Mouse (Mus musculus): ENCODE data around the gene Dhx15. TPM values are rescaled to one million over a fixed set of nuclear protein-coding genes. Genes with fewer than 3 reads are reported as not detected.

Dhx15 gene
- polyA plus RNA-seq, 1 experiment from 2014 or later, result 117 TPM

GRCm38 (mm10) chr5:52115821-52116317 lies 74.4 kb downstream of the Dhx15 start:
- no peaks in the 10 kb centered on the region for H3K36me3 ChIP-seq (ENCODE audit: control insufficient read depth, insufficient read depth, low read length)
- H3K4me3 ChIP-seq (ENCODE audit: low read depth, low read length), result peak overlapping the region; percentile 72
- peak overlapping the region; percentile 86 for H3K27ac ChIP-seq (ENCODE audit: low read length)
- H3K4me1 ChIP-seq (ENCODE audit: control insufficient read depth, insufficient read depth, low read length), result peaks cover 21% of the 10 kb centered on the region
- peak; percentile 91 for ATAC-seq
- H3K27me3 ChIP-seq (ENCODE audit: control insufficient read depth, insufficient read depth, low read depth, low read length), result 0 out of 2 replicates have a peak, but pooled peaks cover 2% of the 10 kb centered on the region
- 0% methylated on average over 44 of the region's 53 CpGs for WGBS
- peak overlapping the region; percentile 99 for H3K4me2 ChIP-seq (ENCODE audit: low read length)
- H3K9me3 ChIP-seq (replicated peaks; ENCODE audit: control insufficient read depth, low read length, poor library complexity, severe bottlenecking), result no peaks in the 10 kb centered on the region
- H3K9ac ChIP-seq (ENCODE audit: low read depth, low read length), result peak overlapping the region; percentile 80

- WGBS, result 0% methylated on average over 43 of the region's 48 CpGs
- H3K27me3 ChIP-seq (ENCODE audit: control insufficient read depth, insufficient read depth, low read depth, low read length), result 0 out of 2 replicates have a peak, but pooled peaks cover 2% of the 10 kb centered on the region
- H3K9ac ChIP-seq (ENCODE audit: low read depth, low read length), result peak overlapping the region; percentile 80
- ATAC-seq, result peak; percentile 28; the same call in 1 of the 2 replicates
- peaks cover 23% of the 10 kb centered on the region for H3K4me1 ChIP-seq (ENCODE audit: control insufficient read depth, insufficient read depth, low read length)
- peak overlapping the region; percentile 72 for H3K4me3 ChIP-seq (ENCODE audit: low read depth, low read length)
- no peaks in the 10 kb centered on the region for H3K9me3 ChIP-seq (replicated peaks; ENCODE audit: control insufficient read depth, low read length, poor library complexity, severe bottlenecking)
- peak overlapping the region; percentile 86 for H3K27ac ChIP-seq (ENCODE audit: low read length)
- peak overlapping the region; percentile 99 for H3K4me2 ChIP-seq (ENCODE audit: low read length)
- H3K36me3 ChIP-seq (ENCODE audit: control insufficient read depth, insufficient read depth, low read length), result no peaks in the 10 kb centered on the region
These were observed 75.4 kb downstream of the Dhx15 start for GRCm38 (mm10) chr5:52114751-52115451.

GRCm38 (mm10) chr5:52113851-52114731 lies 76.2 kb downstream of the Dhx15 start:
- under 1% methylated on average over 51 of the region's 54 CpGs for WGBS
- Histone ChIP-seq H3K4me1 (ENCODE audit: control insufficient read depth, insufficient read depth, low read length) (peaks cover 23% of the 10 kb centered on the region), H3K9ac (ENCODE audit: low read depth, low read length) (peak overlapping the region; percentile 80), H3K4me3 (ENCODE audit: low read depth, low read length) (peak overlapping the region; percentile 72), H3K9me3 (replicated peaks; ENCODE audit: control insufficient read depth, low read length, poor library complexity, severe bottlenecking) (no peaks in the 10 kb centered on the region), H3K27me3 (ENCODE audit: control insufficient read depth, insufficient read depth, low read depth, low read length) (peaks cover 5% of the 10 kb centered on the region; the same call in 1 of the 2 replicates), H3K27ac (ENCODE audit: low read length) (peak overlapping the region; percentile 10; the same call in 1 of the 2 replicates), H3K4me2 (ENCODE audit: low read length) (peak overlapping the region; percentile 99), H3K36me3 (ENCODE audit: control insufficient read depth, insufficient read depth, low read length) (no peaks in the 10 kb centered on the region)
- ATAC-seq, result peak; percentile 16; the same call in 1 of the 2 replicates

GRCm38 (mm10) chr5:52112953-52113841 lies 77.1 kb downstream of the Dhx15 start:
- H3K9ac ChIP-seq (ENCODE audit: low read depth, low read length), result peak overlapping the region; percentile 80
- peak overlapping the region; percentile 99 for H3K4me2 ChIP-seq (ENCODE audit: low read length)
- H3K4me3 ChIP-seq (ENCODE audit: low read depth, low read length), result peak overlapping the region; percentile 72
- peak overlapping the region; percentile 10 for H3K27ac ChIP-seq (ENCODE audit: low read length)
- peaks cover 23% of the 10 kb centered on the region for H3K4me1 ChIP-seq (ENCODE audit: control insufficient read depth, insufficient read depth, low read length)
- no peaks in the 10 kb centered on the region for H3K36me3 ChIP-seq (ENCODE audit: control insufficient read depth, insufficient read depth, low read length)
- no peak for ATAC-seq
- under 1% methylated on average over 67 of the region's 73 CpGs for WGBS
- peaks cover 5% of the 10 kb centered on the region; the same call in 1 of the 2 replicates for H3K27me3 ChIP-seq (ENCODE audit: control insufficient read depth, insufficient read depth, low read depth, low read length)
- no peaks in the 10 kb centered on the region for H3K9me3 ChIP-seq (replicated peaks; ENCODE audit: control insufficient read depth, low read length, poor library complexity, severe bottlenecking)

- Histone ChIP-seq H3K4me1 (ENCODE audit: control insufficient read depth, insufficient read depth, low read length) (peaks cover 23% of the 10 kb centered on the region), H3K4me2 (ENCODE audit: low read length) (peak overlapping the region; percentile 99), H3K27ac (ENCODE audit: low read length) (no peak overlapping the region), H3K9ac (ENCODE audit: low read depth, low read length) (no peak overlapping the region), H3K9me3 (replicated peaks; ENCODE audit: control insufficient read depth, low read length, poor library complexity, severe bottlenecking) (no peaks in the 10 kb centered on the region), H3K27me3 (ENCODE audit: control insufficient read depth, insufficient read depth, low read depth, low read length) (peaks cover 5% of the 10 kb centered on the region; the same call in 1 of the 2 replicates), H3K4me3 (ENCODE audit: low read depth, low read length) (peak overlapping the region; percentile 72), H3K36me3 (ENCODE audit: control insufficient read depth, insufficient read depth, low read length) (no peaks in the 10 kb centered on the region)
- ATAC-seq, result no peak
- 7% methylated on average over 16 of the region's 16 CpGs for WGBS
These were observed 78.0 kb downstream of the Dhx15 start for GRCm38 (mm10) chr5:52112191-52112760.

GRCm38 (mm10) chr5:52110808-52111663 lies 79.3 kb downstream of the Dhx15 start:
- Histone ChIP-seq H3K36me3 (ENCODE audit: control insufficient read depth, insufficient read depth, low read length) (no peaks in the 10 kb centered on the region), H3K9me3 (replicated peaks; ENCODE audit: control insufficient read depth, low read length, poor library complexity, severe bottlenecking) (no peaks in the 10 kb centered on the region), H3K27me3 (ENCODE audit: control insufficient read depth, insufficient read depth, low read depth, low read length) (peaks cover 5% of the 10 kb centered on the region; the same call in 1 of the 2 replicates), H3K9ac (ENCODE audit: low read depth, low read length) (no peak overlapping the region), H3K27ac (ENCODE audit: low read length) (no peak overlapping the region), H3K4me3 (ENCODE audit: low read depth, low read length) (no peak overlapping the region), H3K4me2 (ENCODE audit: low read length) (0 out of 2 replicates have a peak overlapping the region, but pooled peaks have one; percentile 12), H3K4me1 (ENCODE audit: control insufficient read depth, insufficient read depth, low read length) (peaks cover 19% of the 10 kb centered on the region)
- 50% methylated on average over 10 of the region's 10 CpGs for WGBS
- no peak for ATAC-seq
